Mouse (Mus musculus) layer of hippocampus, postnatal 14 days (tissue): ENCODE data around the gene Alkal2. TPM values are rescaled to one million over a fixed set of nuclear protein-coding genes. Genes with fewer than 3 reads are reported as not detected.

Source experiments
- DNase-seq, 2 experiments: peaks; one replicate each; pipeline ENCODE4 v3.0.0; 2021 to 2022; ENCODE audit warnings: low spot score in 2 of 2, mixed read lengths in 1 of 2
- total RNA-seq, 2 experiments: library from RNA; stranded (reverse); gene quantifications; 2 replicates each; pipeline ENCODE4 v1.2.3; 2021

Gene Alkal2
- total RNA-seq, 2 experiments from 2014 or later, result 2.8 to 6.3 TPM

DNA sequence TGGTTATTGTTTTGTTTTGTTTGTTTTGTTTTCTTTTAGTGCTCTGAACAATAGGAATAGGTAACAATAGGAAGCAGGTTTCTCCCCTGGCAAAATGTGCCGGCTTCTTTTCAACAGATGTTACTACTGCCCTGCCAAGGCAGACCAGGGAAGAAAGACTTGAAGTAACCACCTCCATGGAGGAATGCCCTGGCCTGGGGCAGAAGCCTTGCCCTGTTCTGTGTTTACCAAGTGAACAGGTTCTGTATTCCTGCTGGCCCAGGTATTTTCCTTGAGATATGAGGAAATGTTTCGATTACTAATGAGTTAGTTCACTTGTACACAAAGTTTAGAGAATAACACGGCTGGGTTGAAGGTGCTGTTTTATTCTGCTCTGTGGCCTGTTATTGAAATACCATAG, 28.7 kb downstream of the Alkal2 start:
- DNase-seq, result no peak

DNA sequence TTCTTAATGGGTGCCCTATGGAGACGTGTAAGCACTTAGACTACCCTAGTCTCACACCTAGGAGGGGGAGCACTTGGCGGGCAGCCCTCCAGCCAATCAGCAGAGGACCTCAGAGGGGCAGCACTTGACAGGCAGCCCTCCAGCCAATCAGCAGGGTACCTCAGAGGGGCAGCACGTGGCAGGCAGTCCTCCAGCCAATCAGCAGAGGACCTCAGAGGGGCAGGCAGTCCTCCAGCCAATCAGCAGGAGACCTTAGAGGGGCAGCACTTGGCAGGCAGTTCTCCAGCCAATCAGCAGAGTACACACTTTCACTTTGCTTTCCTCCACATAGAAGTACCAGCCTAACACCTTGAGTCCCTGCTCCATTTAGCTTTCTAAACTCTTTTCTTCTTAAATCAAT, 38.3 kb downstream of the Alkal2 start:
- DNase-seq, result no peak

DNA sequence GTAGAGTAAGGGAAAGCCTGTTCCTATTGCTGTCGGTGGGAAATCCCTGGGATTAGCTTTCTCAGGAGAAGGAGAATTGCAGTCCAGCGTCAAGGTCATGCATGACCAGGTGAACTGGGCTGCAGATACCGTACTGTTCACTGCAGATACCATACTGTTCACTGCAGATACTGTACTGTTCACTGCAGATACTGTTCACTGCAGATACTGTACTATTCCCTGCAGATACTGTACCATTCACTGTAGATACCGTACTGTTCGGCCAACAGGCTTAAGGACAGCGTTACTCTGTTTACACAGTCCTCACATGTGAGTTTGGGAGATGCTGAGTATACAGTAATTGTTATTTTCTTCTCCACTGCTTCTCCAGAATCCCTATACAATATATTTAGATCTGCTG, 44.1 kb downstream of the Alkal2 start:
- no peak for DNase-seq

GRCm38 (mm10) chr12:30933299-30933698, 49.2 kb downstream of the Alkal2 start:
- DNase-seq, result no peak

DNA sequence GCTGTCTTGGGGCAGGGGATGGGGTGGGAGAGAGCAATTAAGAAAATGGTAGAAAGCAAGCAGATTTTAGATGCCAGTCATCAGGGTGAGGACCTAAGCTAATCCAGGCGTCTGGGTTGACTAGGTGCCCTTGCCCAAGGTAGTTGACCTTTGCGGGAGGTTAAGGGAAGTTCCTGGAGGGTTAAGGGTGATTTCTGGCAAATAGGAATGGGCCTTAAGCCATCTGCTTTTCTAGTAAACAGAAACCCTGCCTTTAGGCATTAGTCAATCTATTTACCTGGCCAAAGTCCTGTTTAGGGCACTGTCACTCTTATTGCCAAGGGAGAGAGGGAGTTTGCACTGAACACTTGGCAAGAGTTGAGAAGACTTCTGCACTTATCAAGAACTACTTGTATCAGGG, 52.8 kb downstream of the Alkal2 start:
- DNase-seq, result no peak

Other genes with a start within 250 kb of the Alkal2 start
- 10 to 100 TPM; 55.8 to 64.1 TPM for gene Acp1, start 27.3 kb downstream of the Alkal2 start, total RNA-seq
- gene Sh3yl1, start 27.3 kb downstream of the Alkal2 start, total RNA-seq, result 10 to 100 TPM; 15.1 to 17.0 TPM
- under 1 TPM; 0.09 to 0.12 TPM for gene Fam110c, start 189.5 kb downstream of the Alkal2 start, total RNA-seq